Mouse (Mus musculus) stomach, postnatal 0 days (tissue): Measurements from ENCODE around the gene Zfp553. TPM values are rescaled to one million over a fixed set of nuclear protein-coding genes. Genes with fewer than 3 reads are reported as not detected.

Experiments
- ATAC-seq: fragments of 200-750 bp; cut with Nextera tagmentation; 2 replicates; pipeline ENCODE4 v1.8.0; 2017; ENCODE audit not compliant: low FRiP score, low TSS enrichment
- DNase-seq: peaks from one replicate; pipeline ENCODE4 v3.0.0-alpha.2; 2016; ENCODE audit warnings: low spot score
- H3K27ac ChIP-seq: fragments of 300-500 bp; sonication (generic); replicated peaks from 2 replicates; pipeline ENCODE4 v1.5.1; 2014; ENCODE audit warnings: mild to moderate bottlenecking, control low read depth
- H3K27me3 ChIP-seq: fragments of 300-500 bp; sonication (generic); 2 replicates; pipeline ENCODE4 v1.6.1; 2014; ENCODE audit warnings: low read length; ENCODE audit not compliant: control insufficient read depth, insufficient read depth
- H3K36me3 ChIP-seq: fragments of 300-500 bp; sonication (generic); 2 replicates; pipeline ENCODE4 v1.6.1; 2014; ENCODE audit warnings: low read length, mixed read lengths; ENCODE audit not compliant: control insufficient read depth, insufficient read depth
- H3K4me1 ChIP-seq: fragments of 300-500 bp; sonication (generic); replicated peaks from 2 replicates; pipeline ENCODE4 v1.6.1; 2014; ENCODE audit warnings: antibody characterized with exemption; ENCODE audit not compliant: control insufficient read depth, insufficient read depth
- H3K4me2 ChIP-seq: fragments of 300-500 bp; sonication (generic); replicated peaks from 2 replicates; pipeline ENCODE4 v1.6.1; 2014; ENCODE audit warnings: low read depth, mild to moderate bottlenecking, control low read depth, moderate library complexity
- H3K4me3 ChIP-seq: fragments of 300-500 bp; sonication (generic); 2 replicates; pipeline ENCODE4 v1.5.1; 2014; ENCODE audit warnings: low read depth, low read length, control low read depth
- H3K9ac ChIP-seq: fragments of 300-500 bp; sonication (generic); 2 replicates; pipeline ENCODE4 v1.6.1; 2014; ENCODE audit warnings: mild to moderate bottlenecking, low read length, control low read depth, mixed read lengths
- H3K9me3 ChIP-seq: fragments of 300-500 bp; sonication (generic); 2 replicates; pipeline ENCODE4 v1.6.1; 2016; ENCODE audit warnings: low read length; ENCODE audit not compliant: control insufficient read depth
- CTCF ChIP-seq: IDR thresholded peaks from 2 replicates; pipeline ENCODE4 v1.5.1; 2016; ENCODE audit warnings: antibody characterized with exemption, low read depth, mild to moderate bottlenecking, moderate library complexity
- EP300 ChIP-seq: optimal IDR thresholded peaks from 2 replicates; pipeline ENCODE3; 2016; ENCODE audit warnings: antibody characterized with exemption
- WGBS: fragments of 180-500 bp; shearing (Covaris S2); extraction: QIAGEN DNeasy Blood & Tissue Kit; methylation state at CpG from one replicate; pipeline ENCODE4 v1.1.7; 2014; 5-methylcytosine and 5-hydroxymethylcytosine counted together
- polyA plus RNA-seq: library from polyadenylated mRNA; unstranded; fragments of >200 nt; fragmentation: Nextera tagmentation; extraction: Ambion mirVana; gene quantifications from 2 replicates; pipeline ENCODE4 v1.2.1, GENCODE M21; 2015

The Zfp553 gene
- polyA plus RNA-seq, 1 experiment from 2014 or later, result 12.2 TPM

DNA sequence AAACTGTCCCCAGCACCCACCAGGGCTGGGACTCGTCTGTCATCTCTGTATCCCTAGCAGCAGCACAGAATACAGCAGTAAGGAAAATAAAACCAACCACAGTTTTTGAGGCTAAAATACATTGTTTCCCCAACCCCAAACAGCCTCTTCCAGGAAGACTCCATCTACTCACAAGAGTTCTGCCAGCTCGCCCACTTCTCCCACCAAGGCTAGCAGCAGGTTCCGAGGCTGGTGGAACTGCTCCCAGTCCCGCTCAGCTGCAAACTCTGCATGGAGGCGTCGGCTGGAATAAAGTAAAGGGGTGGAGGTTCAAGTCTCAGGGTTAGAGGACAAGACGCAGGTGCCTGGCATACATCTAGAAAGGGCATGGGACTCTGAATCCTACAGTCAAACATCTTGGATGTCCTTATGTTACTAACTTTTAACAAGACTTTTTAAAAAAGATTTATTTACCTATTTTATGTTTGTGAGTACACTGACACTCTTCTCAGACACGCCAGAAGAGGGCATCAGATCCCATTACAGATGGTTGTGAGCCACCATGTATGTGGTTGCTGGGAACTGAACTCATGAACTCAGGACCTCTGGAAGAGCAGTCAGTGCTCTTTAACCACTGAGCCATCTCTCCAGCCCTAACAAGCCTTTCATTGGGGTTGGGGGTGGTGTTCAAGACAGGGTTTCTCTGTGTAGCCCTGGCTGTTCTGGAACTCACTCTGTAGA is 26.5 kb downstream of the Zfp553 start:
- TF ChIP-seq EP300 (no peak), CTCF (peak; percentile 33; the same call in 1 of the 2 replicates)
- Histone ChIP-seq H3K9ac (no peak overlapping the region), H3K4me2 (peak overlapping the region; percentile 81; the same call in 1 of the 2 replicates), H3K27ac (no peak overlapping the region), H3K27me3 (no peaks in the 10 kb centered on the region), H3K4me3 (no peak overlapping the region), H3K4me1 (peaks cover 3% of the 10 kb centered on the region), H3K36me3 (no peaks in the 10 kb centered on the region), H3K9me3 (no peaks in the 10 kb centered on the region)
- ATAC-seq, result no peak
- WGBS, result 66% methylated on average over 8 of the region's 8 CpGs
- no peak for DNase-seq

GRCm38 (mm10) chr7:127260309-127261111 is 27.6 kb downstream of the Zfp553 start, which contains the start of gene Dctpp1:
Dctpp1 (minus strand) TSS chr7:127260709.
- Histone ChIP-seq H3K27ac (peak within 1 kb of the TSS; percentile 69; the same call in 1 of the 2 replicates), H3K4me1 (no peaks in the 10 kb centered on the region), H3K9me3 (no peaks in the 10 kb centered on the region), H3K4me3 (peak within 1 kb of the TSS; percentile 64), H3K27me3 (no peaks in the 10 kb centered on the region), H3K36me3 (no peaks in the 10 kb centered on the region), H3K9ac (peak within 1 kb of the TSS; percentile 71), H3K4me2 (peak within 1 kb of the TSS; percentile 81)
- TF ChIP-seq CTCF, result peak; percentile 94
- TF ChIP-seq EP300, result peak; percentile 50
- ATAC-seq (peak; percentile 97), DNase-seq (peak; percentile 98)
- under 1% methylated on average over 50 of the region's 50 CpGs for WGBS

DNA sequence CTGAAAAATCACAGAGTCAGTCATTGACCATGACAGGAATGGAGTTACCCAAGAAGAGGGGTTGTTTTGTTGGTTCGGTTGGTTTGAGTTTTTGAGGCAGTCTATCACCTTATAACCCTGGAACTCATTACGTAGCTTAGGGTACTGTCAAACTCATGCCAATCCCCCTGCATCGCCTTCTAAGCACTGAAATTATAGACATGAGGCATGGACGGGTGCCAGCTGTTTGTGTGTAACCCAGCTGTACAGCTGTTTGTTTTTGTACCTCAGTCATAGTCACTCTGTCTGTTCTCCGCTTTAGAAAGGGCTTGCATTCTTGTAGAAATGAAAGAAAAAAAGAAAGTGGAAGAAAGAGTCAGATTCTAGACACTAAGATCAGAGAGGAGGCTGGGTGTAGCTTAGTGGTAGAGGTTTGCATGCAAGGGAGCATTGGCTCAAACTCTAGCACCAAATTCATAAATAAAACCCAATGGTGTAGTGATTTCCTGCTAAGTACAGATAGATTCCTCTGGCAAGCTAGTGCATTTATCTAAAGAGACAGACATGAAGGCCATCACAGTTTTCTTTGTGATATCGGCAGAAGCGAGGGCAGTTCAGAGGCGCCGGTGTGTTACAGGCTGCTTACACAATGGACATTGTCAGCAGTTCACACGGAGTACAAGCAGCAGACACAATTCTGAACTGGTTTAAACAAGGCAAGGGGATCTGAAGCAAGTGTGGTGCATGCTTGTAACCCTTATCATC is 29.5 kb downstream of the Zfp553 start:
- TF ChIP-seq CTCF (no peak), EP300 (no peak)
- Histone ChIP-seq H3K36me3 (no peaks in the 10 kb centered on the region), H3K4me3 (no peak overlapping the region), H3K9ac (no peak overlapping the region), H3K4me1 (no peaks in the 10 kb centered on the region), H3K27ac (no peak overlapping the region), H3K9me3 (no peaks in the 10 kb centered on the region), H3K27me3 (no peaks in the 10 kb centered on the region), H3K4me2 (no peak overlapping the region)
- ATAC-seq, result no peak
- DNase-seq, result no peak
- 77% methylated on average over 10 of the region's 10 CpGs for WGBS

- no peak overlapping the region for H3K4me3 ChIP-seq
- H3K36me3 ChIP-seq, result no peaks in the 10 kb centered on the region
- H3K4me2 ChIP-seq, result no peak overlapping the region
- H3K4me1 ChIP-seq, result no peaks in the 10 kb centered on the region
- no peak for ATAC-seq
- no peak overlapping the region for H3K9ac ChIP-seq
- H3K27me3 ChIP-seq, result no peaks in the 10 kb centered on the region
- 86% methylated on average over 3 of the region's 3 CpGs for WGBS
- TF ChIP-seq CTCF, result 0 out of 2 replicates have a peak, but pooled peaks have one; percentile 7
- no peak for TF ChIP-seq EP300
- no peak overlapping the region for H3K27ac ChIP-seq
- no peak for DNase-seq
- H3K9me3 ChIP-seq, result no peaks in the 10 kb centered on the region
Measured at GRCm38 (mm10) chr7:127263526-127263925, 30.7 kb downstream of the Zfp553 start.

DNA sequence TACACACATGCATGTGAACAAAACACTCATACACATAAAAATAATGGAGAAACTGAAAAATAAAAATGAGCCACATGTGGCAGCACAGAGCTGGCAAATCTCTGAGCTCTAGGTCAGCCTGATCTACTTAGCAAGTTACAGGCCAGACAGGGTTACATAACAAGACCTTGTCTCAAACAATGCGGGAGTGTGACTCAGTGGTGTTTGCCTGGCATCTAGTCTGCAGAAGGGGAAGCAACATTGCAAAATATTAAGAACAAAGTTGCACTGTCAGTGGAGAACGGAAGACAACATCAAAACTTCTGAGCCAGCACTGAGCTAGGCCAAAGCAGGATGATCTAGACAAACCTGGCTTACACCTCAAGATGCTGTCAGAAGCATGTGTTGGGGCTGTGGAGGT is 37.4 kb downstream of the Zfp553 start:
- ATAC-seq (0 out of 2 replicates have a peak, but pooled peaks have one; percentile 22), DNase-seq (no peak)
- H3K9ac ChIP-seq, result no peak overlapping the region
- WGBS, result 70% methylated on average over 2 of the region's 2 CpGs
- no peak overlapping the region for H3K4me3 ChIP-seq
- H3K27me3 ChIP-seq, result no peaks in the 10 kb centered on the region
- no peak overlapping the region; the same call in 1 of the 2 replicates for H3K27ac ChIP-seq
- TF ChIP-seq EP300, result no peak
- TF ChIP-seq CTCF, result no peak
- no peak overlapping the region for H3K4me2 ChIP-seq
- H3K4me1 ChIP-seq, result no peaks in the 10 kb centered on the region
- no peaks in the 10 kb centered on the region for H3K9me3 ChIP-seq
- H3K36me3 ChIP-seq, result peaks cover 7% of the 10 kb centered on the region; the same call in 1 of the 2 replicates
